Mouse (Mus musculus): Measurements from ENCODE around the gene Nr2c2ap. TPM values are rescaled to one million over a fixed set of nuclear protein-coding genes. Genes with fewer than 3 reads are reported as not detected.

Nr2c2ap gene
- polyA plus RNA-seq (2015; fragmentation: Nextera tagmentation; extraction: Ambion mirVana): 26.7 and 28.4 TPM in 2 replicates

GRCm38 (mm10) chr8:70131166-70131883 is at the start of gene Nr2c2ap:
Gene Nr2c2ap (plus strand): TSS chr8:70131333.
- ATAC-seq (ENCODE audit: insufficient number of reproducible peaks, insufficient read depth, low FRiP score, low TSS enrichment, low read depth): peak; percentile 70
- WGBS: 1% methylated on average over 37 of the region's 37 CpGs

GRCm38 (mm10) chr8:70081976-70082375 is 49.2 kb upstream of the Nr2c2ap start:
- H3K4me2 ChIP-seq: no peak overlapping the region
- no peaks in the 10 kb centered on the region for H3K9me3 ChIP-seq
- H3K27me3 ChIP-seq: peaks cover 55% of the 10 kb centered on the region
- H3K27ac ChIP-seq: no peak overlapping the region
- H3K4me1 ChIP-seq: peaks cover 19% of the 10 kb centered on the region
- H3K9ac ChIP-seq: no peak overlapping the region
- WGBS: 96% methylated on average over 2 of the region's 2 CpGs
- 0 out of 2 replicates have a peak, but pooled peaks cover 3% of the 10 kb centered on the region for H3K36me3 ChIP-seq
- no peak overlapping the region for H3K4me3 ChIP-seq
- no peak for ATAC-seq (ENCODE audit: insufficient number of reproducible peaks, insufficient read depth, low FRiP score, low TSS enrichment, low read depth)

More at GRCm38 (mm10) chr8:70131166-70131883, at the start of gene Nr2c2ap:
- no peaks in the 10 kb centered on the region for H3K27me3 ChIP-seq
- H3K9me3 ChIP-seq: no peaks in the 10 kb centered on the region
- no peak within 1 kb of the TSS for H3K27ac ChIP-seq
- peak within 1 kb of the TSS; percentile 71 for H3K4me3 ChIP-seq
- H3K4me2 ChIP-seq: peak within 1 kb of the TSS; percentile 85
- peaks cover 14% of the 10 kb centered on the region for H3K4me1 ChIP-seq
- H3K36me3 ChIP-seq: peaks cover 43% of the 10 kb centered on the region
- peak within 1 kb of the TSS; percentile 77 for H3K9ac ChIP-seq

GRCm38 (mm10) chr8:70083285-70083684 is 47.8 kb upstream of the Nr2c2ap start, which contains the start of gene Hapln4:
Gene Hapln4 (plus strand): TSS chr8:70083457.
- Histone ChIP-seq H3K9ac (peak within 1 kb of the TSS; percentile 61), H3K4me1 (peaks cover 26% of the 10 kb centered on the region), H3K36me3 (0 out of 2 replicates have a peak, but pooled peaks cover 1% of the 10 kb centered on the region), H3K9me3 (no peaks in the 10 kb centered on the region), H3K4me2 (peak within 1 kb of the TSS; percentile 85), H3K27me3 (peaks cover 68% of the 10 kb centered on the region), H3K27ac (no peak within 1 kb of the TSS), H3K4me3 (peak within 1 kb of the TSS; percentile 45)
- WGBS: under 1% methylated on average over 26 of the region's 26 CpGs
- ATAC-seq (ENCODE audit: insufficient number of reproducible peaks, insufficient read depth, low FRiP score, low TSS enrichment, low read depth): no peak

- Histone ChIP-seq H3K27ac (no peak overlapping the region), H3K4me1 (peaks cover 27% of the 10 kb centered on the region), H3K9me3 (no peaks in the 10 kb centered on the region), H3K4me3 (peak overlapping the region; percentile 45), H3K27me3 (peaks cover 80% of the 10 kb centered on the region), H3K36me3 (no peaks in the 10 kb centered on the region), H3K4me2 (peak overlapping the region; percentile 85), H3K9ac (peak overlapping the region; percentile 61)
- ATAC-seq (ENCODE audit: insufficient number of reproducible peaks, insufficient read depth, low FRiP score, low TSS enrichment, low read depth): no peak
- 2% methylated on average over 71 of the region's 71 CpGs for WGBS
Measured at GRCm38 (mm10) chr8:70084191-70085065, 46.7 kb upstream of the Nr2c2ap start.

GRCm38 (mm10) chr8:70086151-70086550 is 45.0 kb upstream of the Nr2c2ap start:
- H3K9ac ChIP-seq: no peak overlapping the region
- peaks cover 97% of the 10 kb centered on the region for H3K27me3 ChIP-seq
- H3K27ac ChIP-seq: no peak overlapping the region
- no peak for ATAC-seq (ENCODE audit: insufficient number of reproducible peaks, insufficient read depth, low FRiP score, low TSS enrichment, low read depth)
- H3K4me2 ChIP-seq: no peak overlapping the region
- no peaks in the 10 kb centered on the region for H3K36me3 ChIP-seq
- WGBS: 36% methylated on average over 1 of the region's 1 CpGs
- no peaks in the 10 kb centered on the region for H3K9me3 ChIP-seq
- H3K4me3 ChIP-seq: no peak overlapping the region
- H3K4me1 ChIP-seq: peaks cover 27% of the 10 kb centered on the region

GRCm38 (mm10) chr8:70087237-70087636 is 43.9 kb upstream of the Nr2c2ap start:
- Histone ChIP-seq H3K27me3 (peaks cover 100% of the 10 kb centered on the region), H3K9me3 (no peaks in the 10 kb centered on the region), H3K4me2 (peak overlapping the region; percentile 81; the same call in 1 of the 2 replicates), H3K9ac (no peak overlapping the region), H3K4me3 (0 out of 2 replicates have a peak overlapping the region, but pooled peaks have one; percentile 46), H3K4me1 (peaks cover 27% of the 10 kb centered on the region), H3K27ac (no peak overlapping the region), H3K36me3 (no peaks in the 10 kb centered on the region)
- no peak for ATAC-seq (ENCODE audit: insufficient number of reproducible peaks, insufficient read depth, low FRiP score, low TSS enrichment, low read depth)
- 5% methylated on average over 7 of the region's 7 CpGs for WGBS

- 5% methylated on average over 56 of the region's 56 CpGs for WGBS
- ATAC-seq (ENCODE audit: insufficient number of reproducible peaks, insufficient read depth, low FRiP score, low TSS enrichment, low read depth): peak; percentile 74; the same call in 1 of the 2 replicates
- H3K4me3 ChIP-seq: peak overlapping the region; percentile 46
- peaks cover 27% of the 10 kb centered on the region for H3K4me1 ChIP-seq
- H3K27ac ChIP-seq: no peak overlapping the region
- H3K27me3 ChIP-seq: peaks cover 94% of the 10 kb centered on the region
- no peaks in the 10 kb centered on the region for H3K9me3 ChIP-seq
- no peaks in the 10 kb centered on the region for H3K36me3 ChIP-seq
- peak overlapping the region; percentile 81 for H3K4me2 ChIP-seq
- peak overlapping the region; percentile 66 for H3K9ac ChIP-seq
Measured at GRCm38 (mm10) chr8:70087836-70088650, 43.1 kb upstream of the Nr2c2ap start.

GRCm38 (mm10) chr8:70089296-70089960 is 41.7 kb upstream of the Nr2c2ap start:
- Histone ChIP-seq H3K9me3 (no peaks in the 10 kb centered on the region), H3K4me3 (no peak overlapping the region), H3K4me2 (no peak overlapping the region), H3K4me1 (peaks cover 13% of the 10 kb centered on the region), H3K27ac (no peak overlapping the region), H3K27me3 (peaks cover 85% of the 10 kb centered on the region), H3K36me3 (no peaks in the 10 kb centered on the region), H3K9ac (no peak overlapping the region)
- ATAC-seq (ENCODE audit: insufficient number of reproducible peaks, insufficient read depth, low FRiP score, low TSS enrichment, low read depth): no peak
- WGBS: 62% methylated on average over 9 of the region's 9 CpGs

- 49% methylated on average over 8 of the region's 8 CpGs for WGBS
- H3K9me3 ChIP-seq: no peaks in the 10 kb centered on the region; the same call in 1 of the 2 replicates
- H3K9ac ChIP-seq: no peak overlapping the region
- no peak for ATAC-seq (ENCODE audit: insufficient number of reproducible peaks, insufficient read depth, low FRiP score, low TSS enrichment, low read depth)
- H3K27ac ChIP-seq: no peak overlapping the region
- no peak overlapping the region for H3K4me3 ChIP-seq
- peaks cover 7% of the 10 kb centered on the region for H3K4me1 ChIP-seq
- no peaks in the 10 kb centered on the region for H3K36me3 ChIP-seq
- no peak overlapping the region for H3K4me2 ChIP-seq
- H3K27me3 ChIP-seq: peaks cover 59% of the 10 kb centered on the region
Measured at GRCm38 (mm10) chr8:70092786-70093185, 38.3 kb upstream of the Nr2c2ap start.

GRCm38 (mm10) chr8:70099276-70099675 is 31.9 kb upstream of the Nr2c2ap start:
- Histone ChIP-seq H3K27ac (no peak overlapping the region), H3K4me2 (no peak overlapping the region), H3K27me3 (peaks cover 11% of the 10 kb centered on the region), H3K36me3 (no peaks in the 10 kb centered on the region), H3K4me1 (no peaks in the 10 kb centered on the region), H3K9ac (no peak overlapping the region), H3K4me3 (no peak overlapping the region), H3K9me3 (no peaks in the 10 kb centered on the region; the same call in 1 of the 2 replicates)
- no peak for ATAC-seq (ENCODE audit: insufficient number of reproducible peaks, insufficient read depth, low FRiP score, low TSS enrichment, low read depth)
- WGBS: 76% methylated on average over 8 of the region's 8 CpGs

Data from embryonic facial prominence, embryonic 13.5 days (tissue).